Mouse (Mus musculus) brown adipose tissue, adult 24 weeks (tissue): ENCODE results near the gene Lsm11. TPM values are rescaled to one million over a fixed set of nuclear protein-coding genes. Genes with fewer than 3 reads are reported as not detected.

Experiments
- H3K27ac ChIP-seq: fragments of 200-500 bp; replicated peaks from 2 replicates; pipeline ENCODE4 v1.5.1; 2012; ENCODE audit warnings: low read depth, mild to moderate bottlenecking, low read length
- H3K4me1 ChIP-seq: fragments of 200-500 bp; 2 replicates; pipeline ENCODE4 v1.6.1; 2012; ENCODE audit warnings: low read length, mixed read lengths; ENCODE audit not compliant: control insufficient read depth, insufficient read depth, insufficient read length
- H3K4me3 ChIP-seq: fragments of 200-500 bp; 2 replicates; pipeline ENCODE4 v1.5.1; 2012; ENCODE audit warnings: low read depth, mild to moderate bottlenecking, low read length, moderate library complexity; ENCODE audit not compliant: insufficient read depth
- polyA plus RNA-seq: library from polyadenylated mRNA; stranded (reverse); fragments of >200 nt; gene quantifications from 2 replicates; pipeline ENCODE4 v1.2.4, GENCODE M21; 2012; ENCODE audit not compliant: missing spikeins, insufficient read depth, insufficient read length

The Lsm11 gene
- polyA plus RNA-seq, 1 experiment = 1.9 TPM

DNA sequence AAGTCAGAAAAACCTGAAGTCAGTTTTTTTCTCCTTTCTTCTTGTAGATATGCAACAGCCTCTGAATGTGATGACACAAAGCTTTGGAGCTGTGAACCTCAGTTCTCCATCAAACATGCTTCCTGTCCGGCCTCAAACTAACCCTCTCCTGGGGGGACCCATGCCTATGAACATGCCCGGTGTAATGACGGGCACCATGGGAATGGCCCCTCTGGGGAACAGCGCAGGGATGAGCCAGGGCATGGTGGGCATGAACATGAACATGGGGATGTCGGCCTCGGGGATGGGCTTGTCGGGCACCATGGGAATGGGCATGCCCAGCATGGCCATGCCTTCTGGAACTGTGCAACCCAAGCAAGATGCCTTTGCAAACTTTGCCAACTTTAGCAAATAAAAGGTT, 35.8 kb downstream of the Lsm11 start:
- Histone ChIP-seq H3K4me1 (no peaks in the 10 kb centered on the region), H3K4me3 (no peak overlapping the region), H3K27ac (no peak overlapping the region)

DNA sequence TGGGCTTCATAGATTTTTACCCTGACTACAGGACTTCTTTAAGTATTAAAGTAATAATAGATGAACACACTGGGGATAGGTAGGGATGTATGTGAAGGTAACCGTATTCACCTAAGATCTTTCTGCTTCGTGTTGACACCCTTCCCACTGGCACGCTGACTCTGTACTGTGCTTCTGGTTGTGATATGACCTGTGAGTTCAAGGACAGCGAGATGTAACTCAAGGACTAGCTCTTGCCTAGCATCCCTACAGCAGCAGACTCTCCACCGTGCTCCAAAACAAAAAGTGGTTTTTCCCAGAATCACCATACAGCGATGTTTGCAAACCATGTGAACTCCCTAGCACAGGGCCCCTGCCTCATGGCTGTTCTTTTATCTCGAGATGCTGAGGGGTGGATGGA, 36.7 kb downstream of the Lsm11 start:
- Histone ChIP-seq H3K4me3 (no peak overlapping the region), H3K4me1 (no peaks in the 10 kb centered on the region), H3K27ac (no peak overlapping the region)

DNA sequence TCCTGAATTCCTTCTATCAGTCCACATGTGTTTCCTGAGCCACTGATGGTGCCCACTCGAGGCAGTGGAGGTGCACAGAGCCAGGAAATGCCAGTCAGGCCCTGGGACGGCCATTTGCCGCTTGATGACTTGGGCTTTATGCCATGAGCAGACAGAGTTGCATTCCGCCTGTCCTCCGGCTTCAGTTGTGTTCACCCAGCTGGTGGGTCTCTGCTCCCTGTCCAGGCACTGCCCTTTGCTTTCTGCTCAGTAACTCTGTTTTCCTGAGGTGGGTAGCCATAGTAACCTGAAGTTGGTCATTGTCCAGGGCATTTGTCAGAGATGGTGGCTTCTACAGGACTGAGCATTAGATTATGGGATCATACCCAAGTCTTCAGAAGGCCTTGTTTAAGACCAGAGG, 37.4 kb downstream of the Lsm11 start:
- Histone ChIP-seq H3K4me3 (no peak overlapping the region), H3K4me1 (no peaks in the 10 kb centered on the region), H3K27ac (no peak overlapping the region)

DNA sequence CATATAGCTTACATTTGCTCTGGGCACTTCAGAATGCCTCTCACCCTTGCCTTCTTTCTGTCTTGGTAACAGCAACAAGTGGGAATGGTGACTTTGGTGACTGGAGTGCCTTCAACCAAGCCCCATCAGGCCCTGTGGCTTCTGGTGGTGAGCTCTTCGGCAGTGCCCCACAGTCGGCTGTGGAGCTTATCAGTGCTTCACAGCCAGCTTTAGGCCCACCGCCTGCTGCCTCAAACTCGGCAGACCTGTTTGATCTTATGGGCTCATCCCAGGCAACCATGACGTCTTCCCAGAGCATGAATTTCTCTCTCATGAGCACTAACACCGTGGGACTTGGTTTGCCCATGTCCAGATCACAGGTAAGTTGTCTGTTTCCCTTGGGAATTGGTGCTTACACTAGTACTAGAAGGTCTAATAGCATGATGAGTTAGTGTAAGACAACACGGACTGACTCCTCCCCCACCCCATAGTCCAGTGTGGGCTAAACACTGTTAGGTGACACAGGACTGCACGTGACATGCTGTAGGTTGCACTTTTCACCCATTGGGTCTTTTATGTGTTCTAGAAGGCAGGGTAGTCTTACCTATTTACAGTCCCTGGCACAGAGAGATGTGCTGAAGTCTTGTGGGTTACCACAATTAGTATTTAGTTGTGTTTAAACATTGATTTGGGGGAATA, 38.5 kb downstream of the Lsm11 start:
- Histone ChIP-seq H3K27ac (no peak overlapping the region), H3K4me1 (no peaks in the 10 kb centered on the region), H3K4me3 (no peak overlapping the region)

DNA sequence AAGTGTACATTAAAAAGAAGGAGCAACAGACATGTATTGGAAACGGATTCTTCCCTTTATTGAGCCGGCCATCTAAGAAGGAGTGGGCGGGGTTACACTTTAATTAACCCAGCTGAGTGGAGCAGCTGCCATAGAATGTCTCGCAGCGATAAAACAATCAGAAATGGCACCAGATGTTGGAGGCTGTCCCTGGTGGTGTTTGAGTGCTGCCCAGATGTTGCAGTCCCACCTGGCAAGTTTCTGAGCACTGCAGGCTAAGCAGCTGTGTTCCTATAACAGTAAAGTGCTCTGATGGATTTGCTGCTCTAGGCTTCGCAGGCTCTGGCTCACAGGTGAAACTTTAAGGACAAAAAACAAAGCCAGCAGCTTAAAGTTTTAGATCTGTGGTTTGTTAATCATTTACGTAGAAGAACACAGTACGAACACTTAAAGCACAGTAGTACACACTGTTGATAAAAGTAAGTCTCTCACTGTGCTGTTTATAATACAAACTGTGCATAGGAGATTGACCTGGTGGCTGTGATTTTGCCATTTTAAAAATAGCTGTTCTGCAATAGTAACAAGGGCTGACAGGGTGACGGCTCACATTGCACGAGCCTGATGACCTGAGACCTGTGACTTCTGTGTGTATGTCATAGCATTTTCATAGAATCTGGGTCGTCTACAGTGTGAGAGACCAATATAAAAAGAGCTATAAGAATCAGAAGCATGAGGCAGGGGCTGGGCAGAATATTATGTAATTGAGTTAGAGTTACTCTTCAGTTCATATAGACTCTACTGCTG, 44.3 kb downstream of the Lsm11 start:
- Histone ChIP-seq H3K27ac (no peak overlapping the region), H3K4me1 (no peaks in the 10 kb centered on the region), H3K4me3 (no peak overlapping the region)

DNA sequence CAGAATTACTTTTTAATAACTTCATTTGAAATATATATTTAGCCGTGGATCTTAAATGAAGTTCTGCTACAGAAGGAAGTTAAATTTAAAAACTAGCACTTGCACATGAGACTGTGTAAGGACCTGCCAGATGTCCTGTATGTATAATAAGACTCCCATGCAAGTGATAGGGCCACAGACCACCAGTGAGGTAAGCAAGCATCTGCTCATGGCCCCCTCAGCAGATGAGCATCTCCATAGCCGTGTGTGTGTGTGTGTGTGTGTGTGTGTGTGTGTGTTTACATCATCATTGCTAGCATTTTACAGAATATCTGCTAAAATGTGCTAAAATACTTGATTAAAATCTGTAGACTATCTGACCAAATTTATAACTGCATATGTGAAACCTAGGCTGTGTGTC, 47.3 kb downstream of the Lsm11 start:
- H3K4me3 ChIP-seq = no peak overlapping the region
- H3K4me1 ChIP-seq = no peaks in the 10 kb centered on the region
- H3K27ac ChIP-seq = no peak overlapping the region

DNA sequence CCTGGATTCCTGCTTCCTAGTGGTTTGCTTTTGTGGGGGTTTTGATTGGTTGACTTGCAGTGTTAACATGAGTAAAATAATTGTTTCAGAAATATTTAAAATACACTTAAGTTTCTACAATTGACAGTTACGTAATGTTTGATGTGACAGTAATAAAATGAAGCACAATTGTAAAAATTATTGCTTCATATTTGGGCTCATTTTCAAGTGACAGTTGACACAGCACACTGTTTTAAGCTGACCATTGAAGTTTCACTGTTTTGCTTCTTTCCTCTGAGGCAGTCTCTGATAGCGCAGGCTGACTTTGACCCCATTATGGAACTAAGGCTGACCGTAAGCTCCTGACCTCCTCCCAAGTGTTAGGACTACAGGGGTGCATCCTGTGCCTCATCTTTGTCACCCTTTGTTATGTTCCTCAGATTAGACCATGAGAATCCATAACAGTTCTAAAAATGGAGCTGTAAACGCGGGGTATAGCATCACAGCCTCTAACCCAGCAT, 51.8 kb downstream of the Lsm11 start:
- H3K4me3 ChIP-seq = no peak overlapping the region

DNA sequence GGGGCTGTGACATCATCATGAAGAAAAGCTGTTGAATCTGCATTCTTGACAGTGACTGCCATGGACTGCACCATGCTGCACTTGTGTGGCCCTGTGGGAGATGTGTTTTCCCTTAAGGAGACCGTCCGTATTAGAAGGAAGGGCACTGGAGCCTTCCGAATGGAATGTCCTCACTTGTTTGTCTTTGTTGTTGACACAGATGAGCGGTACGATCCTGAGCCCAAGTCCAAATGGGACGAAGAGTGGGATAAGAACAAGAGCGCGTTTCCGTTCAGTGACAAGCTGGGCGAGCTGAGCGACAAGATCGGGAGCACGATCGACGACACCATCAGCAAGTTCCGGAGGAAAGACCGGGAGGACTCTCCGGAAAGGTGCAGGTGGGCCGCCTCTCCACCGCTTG, 54.3 kb downstream of the Lsm11 start:
- Histone ChIP-seq H3K4me3 (no peak overlapping the region), H3K27ac (no peak overlapping the region), H3K4me1 (0 out of 2 replicates have a peak, but pooled peaks cover 2% of the 10 kb centered on the region)

More for the DNA sequence above, 51.8 kb downstream of the Lsm11 start:
- Histone ChIP-seq H3K27ac (no peak overlapping the region), H3K4me1 (0 out of 2 replicates have a peak, but pooled peaks cover 2% of the 10 kb centered on the region)

DNA sequence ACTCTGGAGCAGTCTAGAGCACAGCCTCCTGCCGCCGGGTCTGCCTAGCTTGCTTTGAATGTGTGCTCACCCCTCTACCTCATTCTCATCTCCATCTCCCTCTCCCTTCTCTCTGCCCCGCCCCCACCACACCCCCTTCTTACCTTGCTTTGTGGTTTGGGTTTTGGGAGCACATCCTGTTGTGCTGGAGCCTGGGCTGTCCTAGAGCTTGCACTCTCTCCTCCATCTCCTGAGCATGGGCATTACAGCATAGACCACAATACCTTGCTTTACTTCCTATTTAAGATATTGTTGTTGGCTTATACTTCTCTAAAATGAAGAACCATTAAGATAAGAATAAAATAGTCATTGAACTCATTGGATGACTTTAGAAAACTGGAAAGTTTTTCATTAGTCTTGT, 54.8 kb downstream of the Lsm11 start:
- Histone ChIP-seq H3K4me1 (0 out of 2 replicates have a peak, but pooled peaks cover 2% of the 10 kb centered on the region), H3K27ac (no peak overlapping the region), H3K4me3 (no peak overlapping the region)

DNA sequence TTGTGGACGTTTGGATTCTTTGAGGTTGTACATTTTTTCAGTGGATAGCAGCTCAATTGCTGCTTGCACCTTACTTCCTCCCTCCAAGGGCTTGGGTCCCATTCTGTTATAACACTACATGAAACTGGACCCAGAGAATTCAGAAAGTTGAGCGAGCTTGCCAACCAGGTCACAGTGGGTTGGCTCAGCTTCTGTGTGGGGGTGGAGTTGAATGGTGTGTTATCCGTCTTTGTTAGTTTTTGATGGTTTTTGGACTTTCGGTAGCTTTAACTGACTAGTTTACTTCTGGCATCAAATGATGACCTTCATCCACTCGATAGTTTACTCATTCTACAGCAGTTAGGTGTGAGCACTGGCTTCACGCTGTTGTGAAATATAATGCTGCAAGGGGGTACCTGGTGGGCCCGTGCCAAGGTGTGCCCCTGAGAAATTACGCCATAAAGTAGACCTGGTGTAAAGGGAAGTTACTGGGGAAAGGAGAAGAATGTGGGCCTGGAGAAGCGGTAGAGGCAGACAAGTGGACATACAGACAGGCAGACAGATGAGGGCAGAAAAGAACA, 56.2 kb downstream of the Lsm11 start:
- H3K27ac ChIP-seq = no peak overlapping the region
- H3K4me3 ChIP-seq = no peak overlapping the region
- 0 out of 2 replicates have a peak, but pooled peaks cover 2% of the 10 kb centered on the region for H3K4me1 ChIP-seq

DNA sequence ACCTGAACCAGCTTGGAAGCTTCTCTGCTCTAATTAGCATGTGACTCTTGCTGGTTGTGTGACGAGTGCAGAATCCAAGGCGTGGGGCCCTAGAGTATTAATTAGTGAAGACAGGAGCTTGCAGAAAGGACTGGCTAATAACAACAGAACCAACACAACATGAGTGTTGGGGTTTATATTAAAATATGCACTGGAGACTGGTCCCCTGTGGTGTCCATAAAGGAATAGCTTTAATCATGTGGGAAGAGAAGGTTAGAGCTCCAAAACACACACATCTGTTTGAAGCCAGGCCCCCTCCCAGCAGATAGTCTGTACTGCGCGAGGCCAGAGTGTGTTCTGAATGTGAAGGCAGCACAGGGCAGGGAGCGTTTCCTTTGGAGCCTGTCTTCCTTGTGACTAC, 58.1 kb downstream of the Lsm11 start:
- Histone ChIP-seq H3K4me1 (peaks cover 7% of the 10 kb centered on the region; the same call in 1 of the 2 replicates), H3K27ac (no peak overlapping the region), H3K4me3 (no peak overlapping the region)

DNA sequence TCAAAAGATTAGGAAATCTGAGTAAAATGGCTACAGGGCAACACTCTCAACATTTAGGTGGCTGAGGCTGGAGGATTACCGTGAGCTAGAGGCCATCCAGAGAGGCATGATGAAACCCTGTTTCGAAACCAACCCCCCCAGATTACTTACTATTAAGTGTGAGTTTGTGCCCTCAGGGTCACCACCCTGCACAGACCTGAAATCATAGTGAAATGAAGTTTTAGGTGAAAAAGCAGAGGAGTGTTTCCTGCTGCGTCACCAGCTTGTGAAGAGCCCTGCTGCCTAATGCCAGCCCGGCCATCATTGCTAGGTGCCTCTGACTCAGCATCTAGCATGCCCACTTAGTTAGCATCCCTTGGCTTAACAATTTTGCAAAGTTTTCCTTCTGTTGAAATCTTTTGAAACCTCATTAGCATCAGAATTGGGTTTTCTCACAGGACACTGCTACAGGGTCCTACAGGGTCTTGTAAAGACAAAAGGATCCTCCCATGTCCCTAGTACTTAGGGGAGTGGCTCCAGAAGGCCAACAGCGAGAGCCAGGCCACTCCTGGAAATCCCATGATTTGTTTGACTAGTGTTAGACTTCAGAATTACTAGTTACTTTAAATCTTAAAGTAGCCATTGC, 59.0 kb downstream of the Lsm11 start:
- Histone ChIP-seq H3K4me1 (peaks cover 7% of the 10 kb centered on the region; the same call in 1 of the 2 replicates), H3K4me3 (no peak overlapping the region), H3K27ac (no peak overlapping the region)

DNA sequence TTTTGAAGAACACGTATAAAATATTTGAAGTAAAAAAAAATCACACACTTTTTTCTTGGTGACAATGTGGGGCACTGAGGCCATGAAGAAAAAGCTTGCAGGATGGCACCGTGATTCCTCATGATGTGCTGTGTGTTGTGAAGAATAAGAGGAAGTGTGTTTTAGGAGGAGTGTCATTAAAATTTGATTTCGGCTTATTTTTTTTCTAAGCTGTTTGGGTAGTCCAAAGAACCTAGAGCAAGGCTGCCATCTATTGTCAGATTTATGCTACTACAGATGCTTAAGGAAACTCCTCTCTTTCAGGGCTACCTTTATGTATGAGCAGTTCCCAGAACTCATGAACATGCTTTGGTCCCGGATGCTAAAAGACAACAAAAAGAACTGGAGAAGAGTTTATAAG, 60.7 kb downstream of the Lsm11 start:
- no peak overlapping the region for H3K4me3 ChIP-seq
- H3K4me1 ChIP-seq = peaks cover 7% of the 10 kb centered on the region; the same call in 1 of the 2 replicates
- no peak overlapping the region for H3K27ac ChIP-seq

DNA sequence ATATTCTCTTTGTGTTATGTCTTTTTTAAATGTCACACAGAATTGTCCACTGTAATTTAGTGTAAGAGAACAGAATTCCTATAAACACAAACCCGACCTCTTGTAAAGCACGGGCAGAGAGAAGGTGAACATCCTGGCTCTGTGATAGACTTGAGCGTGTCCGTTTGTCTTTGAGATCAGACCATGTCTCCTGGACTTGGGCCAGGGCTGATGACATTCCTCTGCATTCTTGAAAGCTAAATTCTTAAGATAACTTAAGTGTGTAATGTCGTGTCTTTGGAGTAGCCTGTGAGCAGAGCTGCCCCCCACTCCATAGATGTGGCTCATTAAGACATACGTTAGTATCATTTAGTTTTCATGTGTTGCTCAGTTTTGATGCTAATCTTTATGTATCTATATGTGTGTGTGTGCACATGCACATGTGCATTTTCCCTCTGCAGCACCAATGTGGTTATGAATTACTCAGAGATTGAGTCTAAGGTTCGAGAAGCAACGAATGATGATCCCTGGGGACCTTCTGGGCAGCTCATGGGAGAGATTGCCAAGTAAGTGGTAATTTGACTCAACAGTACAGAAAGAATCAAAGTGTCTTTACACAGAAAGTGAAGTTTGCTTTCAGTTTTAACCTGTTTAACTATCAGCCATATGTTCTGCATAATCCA, 61.3 kb downstream of the Lsm11 start:
- Histone ChIP-seq H3K27ac (no peak overlapping the region), H3K4me3 (no peak overlapping the region), H3K4me1 (peaks cover 7% of the 10 kb centered on the region; the same call in 1 of the 2 replicates)

DNA sequence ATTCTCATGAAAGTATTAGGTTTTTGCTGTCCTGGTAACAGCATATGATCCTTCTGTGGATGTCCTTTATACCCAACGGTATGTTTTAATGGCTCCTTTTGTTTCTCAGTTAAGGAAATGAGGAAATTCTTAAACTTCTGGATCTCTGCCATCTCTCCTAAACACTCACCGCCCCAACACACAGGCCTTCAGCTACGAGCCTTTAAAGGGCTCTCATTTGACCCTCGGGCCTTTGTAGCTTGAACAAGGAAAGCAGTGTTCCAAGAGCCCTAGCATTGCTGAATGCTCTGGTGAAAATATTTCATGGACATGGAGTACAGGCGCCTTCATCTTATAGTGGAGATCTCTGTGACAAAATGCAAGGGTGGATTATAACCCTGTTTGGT, 63.1 kb downstream of the Lsm11 start:
- peaks cover 5% of the 10 kb centered on the region; the same call in 1 of the 2 replicates for H3K4me1 ChIP-seq
- no peak overlapping the region for H3K27ac ChIP-seq

More for the DNA sequence above, 63.1 kb downstream of the Lsm11 start:
- H3K4me3 ChIP-seq = no peak overlapping the region
